Mouse (Mus musculus): Measurements from ENCODE around the gene Rilpl1.

GRCm38 (mm10) chr5:124468365-124468764, 62.8 kb downstream of the Rilpl1 start:
- no peak for TF ChIP-seq CTCF (IDR thresholded peaks at IDR 0.05; ENCODE audit: low read depth, low read length)
- no peak for TF ChIP-seq TAL1 (conservative IDR thresholded peaks at IDR 0.05; ENCODE audit: low read depth, low read length)
- TF ChIP-seq GATA2 (IDR thresholded peaks at IDR 0.05; ENCODE audit: borderline replicate concordance, low read depth, low read length), result no peak
- TF ChIP-seq GATA1 (IDR thresholded peaks at IDR 0.05; ENCODE audit: borderline replicate concordance, low read length), result no peak
- TF ChIP-seq POLR2AphosphoS5 (IDR thresholded peaks at IDR 0.05; ENCODE audit: insufficient replicate concordance, low read depth, low read length), result no peak
